Mouse (Mus musculus): ENCODE data around the gene B3glct. TPM values are rescaled to one million over a fixed set of nuclear protein-coding genes. Genes with fewer than 3 reads are reported as not detected.

Gene B3glct
- total and polyA plus RNA-seq, 3 experiments, result 12.1 to 14.2 TPM; not detected in 1

- Histone ChIP-seq H3K4me3 (ENCODE audit: control insufficient read depth in 1 of 2, insufficient read depth in 1 of 2, low read depth in 2 of 2, low read length in 2 of 2) (no peak overlapping the region), H3K36me3 (ENCODE audit: control insufficient read depth in 1 of 2, insufficient read depth in 2 of 2, low read length in 2 of 2) (peaks cover 0 to 12% of the 10 kb centered on the region in 2 experiments; a peak in 2 of 4 replicates), H3K4me1 (ENCODE audit: control insufficient read depth in 1 of 2, insufficient read depth in 2 of 2, low read length in 2 of 2) (peaks cover 5 to 11% of the 10 kb centered on the region in 2 experiments), H3K27me3 (ENCODE audit: control insufficient read depth in 1 of 2, insufficient read depth in 2 of 2, low read length in 2 of 2) (no peaks in the 10 kb centered on the region; a peak in 1 of 4 replicates), H3K79me2 (ENCODE audit: control insufficient read depth, insufficient read depth, low read length, poor library complexity) (peaks cover 2% of the 10 kb centered on the region), H3K9ac (ENCODE audit: control insufficient read depth, low read depth, low read length, poor library complexity, severe bottlenecking) (no peak overlapping the region), H3K27ac (ENCODE audit: control insufficient read depth, low read depth, low read length) (no peak overlapping the region), H3K9me3 (replicated peaks; ENCODE audit: insufficient read depth, low read length) (no peaks in the 10 kb centered on the region)
- DNase-seq (ENCODE audit: low read depth, low spot score), result no peak
- TF ChIP-seq POLR2A (IDR thresholded peaks at IDR 0.05; ENCODE audit: control insufficient read depth in 1 of 2, insufficient read depth in 1 of 2, low read depth in 1 of 2, low read length in 2 of 2, poor library complexity in 1 of 2), result no peak
- no peak for TF ChIP-seq NRF1 (IDR thresholded peaks at IDR 0.05; ENCODE audit: insufficient read depth, low read depth, low read length, poor library complexity, severe bottlenecking)
- TF ChIP-seq MXI1 (IDR thresholded peaks at IDR 0.05; ENCODE audit: low read depth, low read length), result no peak
Observed at GRCm38 (mm10) chr5:149679886-149680285, 1.9 kb downstream of the B3glct start.

DNA sequence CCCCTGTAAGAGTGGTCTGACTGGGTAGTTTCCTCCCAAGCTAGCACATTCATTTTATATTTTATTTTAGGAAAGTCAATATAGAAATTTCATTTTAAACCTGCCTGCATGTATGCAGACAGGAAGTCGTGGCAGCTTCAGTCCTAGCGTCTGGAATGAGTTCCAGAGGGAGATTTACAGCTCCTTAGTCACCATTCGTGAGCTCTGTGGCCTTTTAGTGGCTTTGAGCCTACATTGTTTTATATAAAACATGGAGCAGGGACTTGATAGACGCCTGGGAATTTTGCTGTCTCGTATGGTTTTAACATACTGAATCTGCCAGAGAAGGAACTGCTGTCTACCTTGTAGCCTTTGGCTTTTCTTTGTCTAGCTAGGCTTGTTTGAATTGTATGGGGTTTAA, 2.9 kb downstream of the B3glct start:
- Histone ChIP-seq H3K4me3 (ENCODE audit: control insufficient read depth in 1 of 2, insufficient read depth in 1 of 2, low read depth in 2 of 2, low read length in 2 of 2) (no peak overlapping the region), H3K79me2 (ENCODE audit: control insufficient read depth, insufficient read depth, low read length, poor library complexity) (peaks cover 2% of the 10 kb centered on the region), H3K4me1 (ENCODE audit: control insufficient read depth in 1 of 2, insufficient read depth in 2 of 2, low read length in 2 of 2) (peaks cover 5 to 11% of the 10 kb centered on the region in 2 experiments), H3K27me3 (ENCODE audit: control insufficient read depth in 1 of 2, insufficient read depth in 2 of 2, low read length in 2 of 2) (no peaks in the 10 kb centered on the region), H3K36me3 (ENCODE audit: control insufficient read depth in 1 of 2, insufficient read depth in 2 of 2, low read length in 2 of 2) (peaks cover 0 to 12% of the 10 kb centered on the region in 2 experiments; a peak in 2 of 4 replicates), H3K9me3 (replicated peaks; ENCODE audit: insufficient read depth, low read length) (no peaks in the 10 kb centered on the region), H3K9ac (ENCODE audit: control insufficient read depth, low read depth, low read length, poor library complexity, severe bottlenecking) (no peak overlapping the region), H3K27ac (ENCODE audit: control insufficient read depth, low read depth, low read length) (no peak overlapping the region)
- TF ChIP-seq SIN3A (IDR thresholded peaks at IDR 0.05; ENCODE audit: low read length) (no peak), MAFK (IDR thresholded peaks at IDR 0.05; ENCODE audit: borderline replicate concordance, low read depth, low read length) (no peak), MYB (IDR thresholded peaks at IDR 0.05; ENCODE audit: low read depth, low read length) (no peak), ETS1 (IDR thresholded peaks at IDR 0.05; ENCODE audit: low read depth, low read length) (no peak), ZNF384 (IDR thresholded peaks at IDR 0.05; ENCODE audit: low read depth, low read length) (no peak), E2F4 (IDR thresholded peaks at IDR 0.05; ENCODE audit: borderline replicate concordance, low read depth, low read length) (no peak), GABPA (IDR thresholded peaks at IDR 0.05; ENCODE audit: low read depth, low read length) (no peak), POLR2AphosphoS2 (IDR thresholded peaks at IDR 0.05; ENCODE audit: low read length) (no peak)
- no peak for DNase-seq (ENCODE audit: low read depth, low spot score)

- Histone ChIP-seq H3K9me3 (replicated peaks; ENCODE audit: insufficient read depth, low read length) (no peaks in the 10 kb centered on the region), H3K79me2 (ENCODE audit: control insufficient read depth, insufficient read depth, low read length, poor library complexity) (no peaks in the 10 kb centered on the region), H3K9ac (ENCODE audit: control insufficient read depth, low read depth, low read length, poor library complexity, severe bottlenecking) (no peak overlapping the region), H3K4me3 (ENCODE audit: control insufficient read depth in 1 of 2, insufficient read depth in 1 of 2, low read depth in 2 of 2, low read length in 2 of 2) (no peak overlapping the region), H3K27me3 (ENCODE audit: control insufficient read depth in 1 of 2, insufficient read depth in 2 of 2, low read length in 2 of 2) (no peaks in the 10 kb centered on the region), H3K36me3 (ENCODE audit: control insufficient read depth in 1 of 2, insufficient read depth in 2 of 2, low read length in 2 of 2) (peaks cover 0 to 8% of the 10 kb centered on the region in 2 experiments; a peak in 2 of 4 replicates), H3K27ac (ENCODE audit: control insufficient read depth, low read depth, low read length) (peak overlapping the region; percentile 15), H3K4me1 (ENCODE audit: control insufficient read depth in 1 of 2, insufficient read depth in 2 of 2, low read length in 2 of 2) (peaks cover 4 to 8% of the 10 kb centered on the region in 2 experiments; a peak in 3 of 4 replicates)
- peak; percentile 63 for DNase-seq (ENCODE audit: low read depth, low spot score)
- TF ChIP-seq ZNF384 (IDR thresholded peaks at IDR 0.05; ENCODE audit: low read depth, low read length) (no peak), EP300 (IDR thresholded peaks at IDR 0.05; ENCODE audit: low read depth in 1 of 2, low read length in 2 of 2) (peak in 1 of 2 experiments; percentile 31; a peak in 1 of 4 replicates), CTCF (IDR thresholded peaks at IDR 0.05 in 2 of 3, conservative IDR thresholded peaks at IDR 0.05 in 1 of 3; ENCODE audit: control insufficient read depth in 1 of 3, insufficient read depth in 1 of 3, low read depth in 2 of 3, low read length in 3 of 3, poor library complexity in 1 of 3, severe bottlenecking in 1 of 3) (no peak), MAX (IDR thresholded peaks at IDR 0.05; ENCODE audit: low read length) (no peak), GATA1 (IDR thresholded peaks at IDR 0.05; ENCODE audit: low read depth, low read length) (no peak), RCOR1 (IDR thresholded peaks at IDR 0.05; ENCODE audit: low read depth, low read length) (no peak), ZKSCAN1 (IDR thresholded peaks at IDR 0.05; ENCODE audit: low read depth, low read length) (no peak), MAZ (IDR thresholded peaks at IDR 0.05; ENCODE audit: low read depth, low read length) (no peak), ETS1 (IDR thresholded peaks at IDR 0.05; ENCODE audit: low read depth, low read length) (no peak), TCF12 (IDR thresholded peaks at IDR 0.05; ENCODE audit: low read depth, low read length) (no peak), CHD1 (IDR thresholded peaks at IDR 0.05; ENCODE audit: low read depth, low read length) (no peak), MXI1 (IDR thresholded peaks at IDR 0.05; ENCODE audit: low read depth, low read length) (no peak), POLR2AphosphoS5 (IDR thresholded peaks at IDR 0.05; ENCODE audit: borderline replicate concordance, low read depth, low read length) (no peak), ELF1 (IDR thresholded peaks at IDR 0.05; ENCODE audit: low read depth, low read length) (0 out of 2 replicates have a peak, but pooled peaks have one; percentile 39), MYB (IDR thresholded peaks at IDR 0.05; ENCODE audit: low read depth, low read length) (no peak), NELFE (IDR thresholded peaks at IDR 0.05; ENCODE audit: low read depth, low read length) (no peak)
Observed at GRCm38 (mm10) chr5:149689860-149690259, 11.8 kb downstream of the B3glct start.

Data from MEL (cell line).